Mouse (Mus musculus): Measurements from ENCODE around the gene Mylip.

Gene Mylip

DNA sequence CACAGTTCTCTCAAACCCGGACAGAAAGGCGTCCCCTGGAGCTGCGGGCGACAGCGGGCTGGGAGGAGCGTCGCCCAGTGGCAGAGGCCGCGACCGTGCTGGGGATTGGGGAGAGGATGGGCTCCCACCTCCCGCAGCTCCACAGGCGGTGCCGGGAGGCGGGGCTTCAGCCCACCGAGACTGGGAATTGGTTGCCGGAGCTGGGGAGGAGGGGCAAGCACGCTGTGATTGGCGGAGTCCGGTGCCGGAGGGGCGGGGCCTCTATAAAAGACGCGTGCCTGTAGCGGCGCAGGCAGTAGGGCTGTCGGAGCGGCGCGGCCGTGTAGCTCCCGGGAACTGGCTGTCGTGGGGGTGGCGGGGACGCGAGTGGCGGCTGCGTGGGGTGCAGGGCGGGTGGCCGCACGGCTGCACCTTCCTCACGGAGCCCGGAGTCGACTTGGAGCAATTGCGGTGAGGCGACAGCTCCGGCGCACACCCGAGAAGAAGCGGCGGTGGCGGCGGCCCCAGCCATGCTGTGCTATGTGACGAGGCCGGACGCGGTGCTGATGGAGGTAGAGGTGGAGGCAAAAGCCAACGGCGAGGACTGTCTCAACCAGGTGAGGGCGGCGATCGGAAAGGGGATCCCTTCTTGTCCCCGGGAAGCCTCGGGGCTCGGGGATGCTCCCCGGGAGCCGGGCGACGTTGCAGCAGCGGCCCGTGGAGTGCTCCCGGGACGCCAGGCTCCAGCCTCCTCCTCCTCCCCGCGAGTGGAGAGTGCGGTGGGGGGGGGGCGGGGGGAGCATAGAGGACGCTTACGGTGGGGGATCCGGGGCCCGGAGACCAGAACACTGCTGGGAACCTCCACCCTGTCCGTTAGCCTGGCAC is at the start of gene Mylip:
Gene Mylip, plus strand, starts transcription at position 295 of the 864 bp plus-strand sequence.
- DNase-seq (ENCODE audit: extremely low spot score, low read depth, low spot score): no peak

DNA sequence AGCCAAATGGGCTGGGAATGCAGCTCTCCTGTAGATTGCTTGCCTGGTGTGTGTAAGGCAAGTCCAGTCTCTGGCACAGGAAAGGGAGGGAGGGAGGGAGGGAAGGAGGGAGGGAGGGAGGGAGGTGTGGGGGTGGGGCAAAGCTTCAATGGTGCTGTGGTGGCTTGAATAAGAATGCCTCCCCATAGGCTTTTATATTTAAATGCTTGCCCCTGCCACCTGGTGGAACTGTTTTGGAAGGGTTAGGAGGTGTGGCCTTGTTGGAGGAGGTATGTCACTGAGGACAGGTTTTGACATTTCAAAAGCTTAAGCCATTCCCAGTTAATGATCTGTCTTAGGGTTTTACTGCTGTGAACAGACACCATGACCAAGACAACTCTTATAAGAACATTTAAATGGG is 47.6 kb upstream of the Mylip start:
- no peak for DNase-seq (ENCODE audit: extremely low spot score, low read depth, low spot score)

DNA sequence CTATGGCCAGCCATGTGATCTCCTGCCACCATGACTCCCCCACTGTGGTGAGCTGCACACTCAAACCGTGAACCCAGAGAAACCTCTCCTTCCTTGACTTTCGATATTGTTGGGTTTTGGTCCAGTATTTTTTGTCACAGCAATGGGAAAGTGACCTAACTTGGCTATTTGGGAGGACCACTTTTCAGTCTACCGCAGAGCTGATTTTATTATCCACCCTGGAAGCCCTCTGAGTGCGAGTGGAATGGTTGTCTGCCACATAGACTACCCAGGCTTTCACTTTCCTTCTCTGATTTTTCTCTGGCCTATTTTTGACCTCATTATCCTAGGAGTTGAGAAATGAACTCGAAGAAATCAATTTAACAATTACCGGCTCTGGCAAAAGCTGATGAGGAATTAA is 46.0 kb upstream of the Mylip start:
- no peak for DNase-seq (ENCODE audit: extremely low spot score, low read depth, low spot score)

DNA sequence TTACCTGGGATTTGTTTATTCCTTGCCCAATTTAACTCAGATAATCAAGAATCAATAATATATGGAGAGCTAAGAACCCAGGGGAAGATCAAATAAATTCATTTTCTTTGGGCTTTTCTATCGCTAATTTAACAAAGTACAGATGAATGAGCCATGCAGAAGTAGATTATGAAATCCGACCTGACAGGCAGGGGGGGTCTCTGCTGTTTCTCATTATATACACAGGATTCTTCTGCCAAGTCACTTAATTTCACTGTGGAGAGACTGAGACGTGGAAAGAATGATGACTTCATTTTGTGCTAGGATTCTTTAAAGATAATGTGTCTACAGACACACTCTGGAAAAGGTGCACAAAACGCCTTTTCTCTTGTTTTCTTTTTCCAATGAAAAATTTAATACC is 45.6 kb upstream of the Mylip start:
- DNase-seq (ENCODE audit: extremely low spot score, low read depth, low spot score): no peak

DNA sequence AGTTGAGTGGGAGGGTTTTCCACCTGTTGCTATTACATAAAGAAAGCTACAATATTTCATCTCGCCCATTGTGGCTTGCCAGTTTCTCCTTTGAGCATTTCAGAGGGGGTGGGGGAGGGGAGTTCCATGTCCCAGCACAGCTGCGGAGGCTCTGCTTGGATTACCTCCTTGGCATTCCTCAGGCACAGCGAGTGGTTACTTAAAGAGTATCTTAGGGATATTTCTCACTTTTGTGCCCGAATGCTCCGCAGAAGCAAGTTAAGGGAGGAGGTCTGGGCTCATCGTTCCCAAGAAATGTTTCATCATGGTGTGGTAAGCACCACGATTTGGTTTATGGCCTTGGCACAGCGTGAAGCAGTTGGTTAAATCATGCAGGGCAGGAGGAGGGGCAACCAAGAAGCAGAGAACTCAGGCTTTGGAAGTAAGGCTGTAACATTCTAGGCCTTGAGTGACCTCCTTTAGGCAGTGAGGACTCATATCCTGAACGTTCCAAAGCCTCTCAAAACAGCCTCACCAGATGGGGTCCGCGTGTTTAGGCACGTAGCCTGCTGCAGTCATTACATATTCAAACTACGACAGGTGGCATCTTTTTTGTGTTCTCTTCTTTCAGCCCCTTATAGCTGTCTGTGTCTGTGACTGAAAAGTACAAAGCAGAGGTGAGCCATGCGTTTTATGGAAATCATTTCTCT is 43.9 kb upstream of the Mylip start:
- DNase-seq (ENCODE audit: extremely low spot score, low read depth, low spot score): no peak

DNA sequence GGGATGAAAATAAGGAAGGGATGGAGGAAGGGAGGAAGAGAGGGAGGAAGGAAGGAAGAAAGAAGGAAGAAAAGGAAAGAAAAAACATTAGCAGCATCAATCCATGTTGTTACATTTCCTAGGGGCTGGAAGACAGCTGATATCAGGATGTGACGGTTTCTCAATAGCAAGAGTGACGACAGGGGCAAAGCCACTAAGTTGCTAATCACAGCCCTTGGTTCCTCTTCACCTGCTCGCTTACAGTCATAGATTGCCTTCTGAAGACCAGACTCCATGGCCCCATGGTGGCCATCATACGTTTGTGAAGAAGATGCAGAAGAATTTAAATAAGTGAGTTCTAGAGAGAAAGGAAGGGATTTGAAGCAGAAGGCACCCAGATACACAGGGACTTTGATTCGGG is 38.1 kb upstream of the Mylip start:
- no peak for DNase-seq (ENCODE audit: extremely low spot score, low read depth, low spot score)

DNA sequence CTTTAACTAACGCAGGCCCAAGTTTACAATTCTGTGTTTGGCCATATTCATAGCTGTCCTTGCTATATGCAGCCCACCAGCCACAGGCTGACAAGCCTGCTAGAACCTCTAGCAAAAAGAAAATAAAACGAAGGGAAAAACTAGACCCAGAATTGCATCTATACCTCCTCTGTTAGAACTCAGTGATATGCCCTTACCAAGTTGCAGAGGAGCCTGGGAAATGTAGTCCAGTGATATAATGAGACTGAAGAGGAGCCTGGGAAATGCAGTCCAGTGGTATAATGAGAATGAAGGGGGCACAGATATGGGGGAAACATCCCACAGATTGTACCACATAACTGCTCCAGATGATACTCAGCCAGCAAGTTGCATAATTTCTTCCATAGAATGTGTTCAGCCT is 34.7 kb upstream of the Mylip start:
- no peak for DNase-seq (ENCODE audit: extremely low spot score, low read depth, low spot score)

DNA sequence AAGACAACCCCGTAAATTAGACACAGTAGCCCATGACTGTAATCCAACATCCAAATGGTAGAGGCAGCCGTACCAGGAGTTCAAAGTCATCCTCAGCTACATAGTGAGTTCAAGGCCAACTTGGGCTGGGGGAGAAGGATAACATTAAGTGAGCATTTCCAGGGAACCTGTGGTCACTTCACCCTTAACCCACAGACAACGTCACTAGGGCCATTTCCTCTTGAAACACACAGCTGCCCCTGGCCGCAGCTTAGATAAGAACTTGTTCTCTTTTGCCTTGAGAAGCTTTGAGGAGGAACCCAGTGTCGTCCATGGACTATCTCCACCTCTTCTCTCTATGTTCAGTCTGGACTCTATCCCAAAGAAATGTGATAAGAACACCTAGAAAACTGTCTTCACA is 31.3 kb upstream of the Mylip start:
- DNase-seq (ENCODE audit: extremely low spot score, low read depth, low spot score): no peak

DNA sequence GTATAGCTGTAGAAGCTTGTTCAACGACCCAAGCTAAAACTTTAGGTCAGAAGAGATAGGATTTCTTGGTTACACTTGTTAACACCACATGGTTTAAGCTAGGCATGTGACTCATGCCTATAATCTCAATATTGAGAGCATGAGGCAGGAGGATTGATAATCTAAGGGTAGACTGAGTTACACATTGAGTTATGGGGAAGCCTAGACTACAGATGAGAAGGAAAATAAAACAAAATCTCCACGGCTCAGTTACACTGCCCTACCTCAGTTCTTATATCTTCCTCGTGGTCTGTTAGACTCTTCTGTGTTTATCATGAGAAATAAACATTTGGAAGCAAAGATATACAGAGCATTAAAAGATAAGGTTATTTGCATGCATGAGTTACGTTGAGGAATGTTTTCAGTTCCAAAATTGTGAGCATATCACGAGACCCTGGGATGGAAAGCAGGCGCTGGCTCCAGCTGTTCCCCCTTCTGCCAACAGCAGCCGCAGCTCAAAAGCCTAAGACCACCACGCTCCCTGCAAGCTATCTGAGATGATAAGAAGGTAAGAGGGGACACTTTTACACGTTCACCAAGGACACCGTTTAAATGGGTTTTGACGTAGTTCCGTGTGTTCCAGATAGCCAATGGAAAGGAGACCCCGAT is 30.7 kb upstream of the Mylip start:
- no peak for DNase-seq (ENCODE audit: extremely low spot score, low read depth, low spot score)

DNA sequence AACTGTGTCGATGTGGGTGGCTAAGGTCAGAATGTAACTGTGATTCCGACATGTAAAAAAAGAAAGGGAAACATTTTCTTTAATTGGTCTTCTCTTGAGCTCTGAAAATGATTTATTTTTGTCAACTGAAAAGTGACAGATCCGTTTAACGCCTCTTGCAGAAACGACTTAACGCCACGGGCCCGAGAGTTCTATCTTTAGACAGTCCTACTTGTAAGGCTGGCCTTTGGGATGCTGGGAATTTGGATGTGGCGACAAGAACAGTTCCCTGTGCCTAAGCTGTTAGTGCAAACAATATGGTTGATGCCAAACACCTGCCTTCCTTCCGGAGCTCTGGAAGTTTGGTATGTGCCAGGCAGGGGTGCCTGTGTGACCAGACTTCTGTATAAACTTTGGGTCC is 23.8 kb upstream of the Mylip start:
- DNase-seq (ENCODE audit: extremely low spot score, low read depth, low spot score): no peak

DNA sequence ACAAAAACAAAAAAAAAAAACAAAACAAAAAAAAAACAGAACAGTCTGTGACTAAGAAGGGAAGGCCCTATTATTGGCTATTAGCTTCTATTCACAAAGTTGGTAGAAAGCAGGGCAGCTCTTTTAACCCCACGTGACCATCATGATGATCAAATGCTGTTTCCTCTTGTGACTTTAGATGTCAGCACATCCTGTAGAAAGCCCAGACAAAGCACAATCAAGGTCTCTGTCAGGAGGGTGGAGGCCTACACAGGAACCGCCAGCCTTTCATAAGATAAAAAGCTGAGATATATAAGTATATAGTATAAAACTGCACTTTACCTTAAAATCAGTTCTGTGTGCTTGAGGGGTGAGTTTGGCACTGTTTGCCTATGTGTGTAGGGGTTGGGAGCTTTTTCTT is 17.9 kb upstream of the Mylip start:
- DNase-seq (ENCODE audit: extremely low spot score, low read depth, low spot score): no peak

DNA sequence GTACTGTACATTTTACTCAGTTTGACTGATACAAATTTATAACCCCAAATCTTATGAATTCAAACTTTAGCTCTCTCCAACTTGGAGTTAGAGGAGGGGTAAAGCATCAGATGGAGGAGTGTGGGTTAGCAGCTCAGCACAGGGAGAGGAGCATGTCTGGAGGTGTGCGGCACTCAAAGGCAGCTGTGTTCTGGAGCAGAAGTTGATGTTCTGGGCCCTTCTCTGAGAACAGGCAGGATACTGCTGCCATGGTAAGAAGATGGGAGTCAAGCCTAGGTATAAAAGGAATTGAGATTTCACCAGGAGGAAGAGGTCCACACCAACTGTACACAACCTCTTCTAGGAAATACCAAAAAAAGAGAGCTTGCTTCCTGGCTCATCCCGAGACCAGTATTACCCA is 17.1 kb upstream of the Mylip start:
- no peak for DNase-seq (ENCODE audit: extremely low spot score, low read depth, low spot score)

DNA sequence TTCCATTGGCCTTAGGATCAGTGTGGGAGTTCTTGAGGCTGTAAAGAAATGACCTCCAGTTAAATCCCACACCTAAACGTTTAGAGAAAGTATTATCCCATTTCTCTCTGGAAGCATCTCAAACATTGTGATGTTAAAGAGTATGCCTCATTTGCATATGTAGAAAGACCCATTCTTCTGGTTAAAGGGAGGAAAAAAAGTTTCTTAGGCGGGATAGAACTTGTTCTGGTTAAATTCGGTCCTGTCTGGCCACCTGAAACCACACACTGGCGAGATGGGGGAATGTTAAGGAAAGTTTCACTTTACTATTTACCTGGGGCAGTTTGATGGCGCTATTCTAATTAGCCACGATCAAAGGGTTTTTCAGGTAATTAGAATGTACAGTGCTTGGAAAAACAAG is 14.7 kb upstream of the Mylip start:
- DNase-seq (ENCODE audit: extremely low spot score, low read depth, low spot score): no peak

DNA sequence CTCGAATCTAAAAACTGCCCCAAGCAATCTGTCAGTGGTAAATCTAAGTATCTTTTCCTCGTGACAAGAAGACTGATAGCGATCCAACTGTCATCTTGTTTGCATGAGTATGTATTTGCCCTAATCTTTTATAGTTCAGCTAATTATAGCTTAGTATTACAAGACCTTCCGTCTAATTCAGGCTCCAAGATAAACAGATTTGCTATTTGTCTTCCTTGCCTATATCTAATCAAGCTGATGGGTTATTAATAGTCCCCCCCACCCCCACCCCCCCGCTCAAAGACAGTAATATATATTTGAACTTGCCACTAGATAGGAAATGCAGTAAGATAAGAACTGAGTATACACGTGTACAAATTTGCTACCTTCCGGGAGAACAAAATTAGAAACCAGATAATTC is 7.3 kb upstream of the Mylip start:
- no peak for DNase-seq (ENCODE audit: extremely low spot score, low read depth, low spot score)

DNA sequence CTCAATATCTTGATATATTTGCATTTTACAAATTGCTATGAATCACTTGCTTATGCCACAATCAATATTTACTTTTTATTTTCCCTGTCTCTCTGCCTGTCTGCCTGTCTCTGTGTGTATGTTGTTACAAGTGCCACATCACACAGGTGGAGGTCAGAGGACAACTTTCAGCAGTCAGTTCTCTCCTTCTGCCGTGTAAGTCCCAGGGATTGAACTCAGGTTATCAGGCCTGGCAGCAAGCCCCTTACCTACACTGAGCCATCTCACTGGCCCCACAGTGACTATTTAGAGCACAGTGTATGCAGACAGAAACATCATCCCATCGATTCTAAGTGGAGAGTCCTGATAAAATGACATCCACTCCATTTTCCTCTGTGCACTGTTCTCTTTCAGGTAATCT is 4.9 kb upstream of the Mylip start:
- no peak for DNase-seq (ENCODE audit: extremely low spot score, low read depth, low spot score)

DNA sequence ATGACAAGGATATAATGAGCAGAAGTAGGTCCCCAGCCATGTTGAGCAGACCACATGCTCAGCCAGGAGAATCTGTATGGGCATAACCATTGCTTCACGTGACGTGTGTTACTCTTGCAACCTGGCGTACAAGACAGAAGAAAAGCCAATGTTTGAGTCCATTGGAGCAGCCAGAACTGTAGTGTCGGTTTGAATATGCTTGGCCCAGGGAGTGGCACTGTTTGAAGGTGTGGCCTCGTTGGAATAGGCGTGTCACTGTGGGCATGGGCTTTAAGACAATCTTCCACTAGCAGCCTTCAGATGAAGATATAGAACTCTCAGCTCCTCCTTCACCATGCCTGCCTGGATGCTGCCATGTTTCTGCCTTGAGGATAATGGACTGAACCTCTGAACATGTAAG is 4.0 kb upstream of the Mylip start:
- DNase-seq (ENCODE audit: extremely low spot score, low read depth, low spot score): no peak

DNA sequence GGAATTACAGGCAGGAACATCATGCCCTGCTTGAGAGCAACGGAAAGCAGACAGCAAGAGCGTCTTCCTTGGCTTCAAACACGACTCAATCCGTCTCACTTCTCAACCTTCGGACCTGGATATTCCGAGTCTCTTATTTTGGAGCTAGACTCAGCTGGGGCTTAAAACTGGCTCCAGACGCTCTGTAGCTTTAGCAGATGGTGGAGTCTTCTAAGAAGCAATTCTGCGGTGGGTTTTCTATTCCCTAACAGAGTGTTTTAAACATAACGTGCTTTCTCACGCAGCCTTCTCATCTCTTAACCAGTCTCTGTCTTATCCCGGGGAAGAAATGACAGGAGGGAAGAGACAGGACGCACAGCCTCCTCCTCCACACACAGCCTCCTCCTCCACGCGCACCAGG is 3.3 kb upstream of the Mylip start:
- no peak for DNase-seq (ENCODE audit: extremely low spot score, low read depth, low spot score)

DNA sequence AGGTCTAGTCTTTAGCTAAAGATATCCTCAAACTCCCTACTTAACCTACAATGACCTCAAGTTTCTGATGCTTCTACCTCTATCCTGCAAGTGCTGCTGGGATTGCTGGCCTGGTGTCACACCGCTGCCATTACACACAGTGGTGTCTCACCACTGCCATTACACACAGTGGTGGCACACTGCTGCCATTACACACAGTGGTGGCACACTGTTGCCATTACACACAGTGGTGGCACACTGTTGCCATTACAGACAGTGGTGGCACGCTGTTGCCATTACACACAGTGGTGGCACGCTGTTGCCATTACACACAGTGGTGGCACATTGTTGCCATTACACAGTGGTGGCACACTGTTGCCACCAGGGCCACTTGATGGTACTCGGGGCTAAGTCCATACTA is 2.3 kb upstream of the Mylip start:
- DNase-seq (ENCODE audit: extremely low spot score, low read depth, low spot score): no peak

DNA sequence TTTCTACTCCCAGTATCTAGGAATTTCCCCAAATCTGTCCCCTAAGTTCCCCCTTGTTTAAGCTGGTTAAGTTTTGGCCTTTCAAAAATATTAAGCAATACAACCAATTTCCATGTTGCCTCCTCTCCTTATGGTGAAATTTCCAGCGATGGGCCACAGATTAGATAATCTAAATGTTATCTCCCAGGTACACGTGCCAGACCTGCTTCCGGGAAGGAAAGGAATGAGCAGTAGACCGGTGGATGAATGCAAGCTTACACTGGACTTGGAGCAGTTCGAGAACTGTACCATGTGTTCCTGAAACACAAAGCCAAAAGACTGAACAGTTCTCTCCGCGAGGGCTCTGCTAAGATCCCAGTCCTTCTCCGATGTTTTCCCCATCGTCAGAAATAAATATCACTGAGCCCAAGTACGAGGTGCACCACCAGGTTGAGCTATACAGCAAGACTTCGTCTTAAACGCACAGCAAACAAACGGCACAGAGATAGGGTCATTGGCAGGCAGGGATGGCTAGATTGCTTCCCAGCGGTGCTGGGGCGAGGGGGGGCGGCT is 1.2 kb upstream of the Mylip start:
- no peak for DNase-seq (ENCODE audit: extremely low spot score, low read depth, low spot score)

DNA sequence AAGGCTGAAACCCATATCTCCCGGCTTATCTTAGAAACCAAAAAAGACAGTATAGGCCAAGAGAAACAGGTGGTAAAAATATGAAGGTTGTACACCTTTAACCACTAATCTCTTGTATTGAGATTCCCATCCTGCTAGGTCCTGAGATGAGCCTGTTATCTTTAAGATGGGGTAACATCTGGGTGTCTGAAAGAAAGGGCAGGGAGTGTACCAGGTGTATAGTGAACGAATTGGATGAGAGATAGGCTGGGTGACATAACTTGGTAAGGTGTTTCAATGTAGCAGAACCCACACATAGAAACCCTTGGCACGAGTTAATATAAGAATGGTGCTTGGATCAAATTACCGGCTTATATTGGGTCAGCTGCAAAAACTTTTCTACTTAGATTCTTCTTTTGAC is 653 bp upstream of the Mylip start:
- DNase-seq (ENCODE audit: extremely low spot score, low read depth, low spot score): no peak

DNA sequence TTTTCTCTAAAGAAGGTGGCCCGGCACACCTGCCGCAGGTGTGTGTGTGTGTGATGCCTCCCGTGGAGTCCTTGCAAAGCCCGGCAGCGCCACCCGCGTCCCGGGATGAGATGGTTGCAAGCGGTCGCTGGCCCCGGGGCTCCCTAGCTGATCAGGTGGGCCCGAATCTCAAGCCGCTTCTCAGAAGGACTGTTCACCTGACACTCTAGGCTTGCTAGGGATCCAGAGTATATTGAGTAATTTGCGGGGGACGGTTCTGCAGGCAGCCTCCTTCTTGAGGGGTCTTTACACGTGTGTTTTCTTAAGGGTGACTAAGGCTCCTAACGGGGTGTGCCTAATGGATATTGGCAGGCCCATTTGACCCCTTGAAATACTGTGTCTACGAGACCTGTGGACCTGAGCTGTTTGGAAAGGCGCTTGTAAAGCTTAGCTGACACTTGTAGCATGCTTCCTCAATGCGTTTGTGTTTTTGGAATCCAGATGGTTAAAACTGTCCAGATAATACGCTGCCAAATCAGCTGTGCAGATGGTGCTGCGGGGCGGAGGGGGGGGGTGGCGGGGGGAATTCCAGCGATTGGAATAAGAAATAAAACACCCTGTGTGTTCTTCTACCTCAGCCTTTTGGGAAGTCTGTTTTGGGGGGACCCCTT is 895 bp downstream of the Mylip start:
- DNase-seq (ENCODE audit: extremely low spot score, low read depth, low spot score): no peak

Measured in hindlimb bud, embryonic 11.5 days (tissue).